Mouse (Mus musculus) bone marrow macrophage, adult 2 months (primary cell): ENCODE data around the gene Tle4.

ENCODE experiments used
- CTCF ChIP-seq: IDR thresholded peaks from 2 replicates; pipeline ENCODE4 v1.5.1; 2012; ENCODE audit warnings: low read depth, mild to moderate bottlenecking, low read length, moderate library complexity
- POLR2A ChIP-seq: IDR thresholded peaks from 2 replicates; pipeline ENCODE4 v1.6.1; 2012; ENCODE audit warnings: mild to moderate bottlenecking, low read depth, low read length, borderline replicate concordance

DNA sequence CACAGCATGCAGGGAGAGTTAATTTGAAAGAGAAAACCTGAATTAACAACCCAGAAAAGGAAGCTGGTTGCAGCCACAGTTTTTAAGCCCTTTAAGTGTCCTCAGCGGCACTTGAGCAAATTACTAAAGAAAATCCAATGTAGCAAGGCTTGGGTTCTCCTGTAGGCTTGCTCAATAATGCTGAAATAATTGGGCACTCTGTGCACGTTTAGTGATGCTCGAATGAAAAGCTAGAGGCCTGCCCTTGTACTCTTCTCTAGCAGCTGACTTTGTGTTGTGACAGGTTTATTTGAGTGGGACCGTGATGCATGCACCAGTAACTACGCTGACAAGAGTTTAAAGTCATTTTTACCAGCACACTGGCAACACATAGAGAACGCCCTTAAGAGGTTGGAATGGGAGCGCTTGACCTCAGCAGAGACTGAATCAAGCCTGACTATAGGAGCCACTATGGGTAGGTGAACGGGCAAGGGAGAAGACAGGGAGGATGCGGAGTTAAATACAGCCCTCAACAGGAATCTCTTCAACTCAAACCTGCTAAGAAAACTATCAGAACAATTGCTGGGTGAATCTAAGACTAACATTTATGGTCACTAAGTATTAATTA is 79.3 kb downstream of the Tle4 start:
- no peak for TF ChIP-seq CTCF
- TF ChIP-seq POLR2A: no peak
